Mouse (Mus musculus): ENCODE results near the gene Zfp622. TPM values are rescaled to one million over a fixed set of nuclear protein-coding genes. Genes with fewer than 3 reads are reported as not detected.

Gene Zfp622
- total and polyA plus RNA-seq, 3 experiments, result 65.6 to 146 (median 84.3) TPM

- H3K9me3 ChIP-seq (replicated peaks; ENCODE audit: low read length), result no peaks in the 10 kb centered on the region
- in situ Hi-C loops (cut with MboI; ENCODE audit: low pct_ligation_motif_present, low pct_unique_long_range_greater_than_20kb, low sequenced_read_pairs), result loop anchor here (5.0 kb wide), 1 partner anchor 150 kb away; no protein-coding TSS in a partner anchor
- H3K4me3 ChIP-seq (replicated peaks in 1 of 3; ENCODE audit: low read depth in 2 of 3, low read length in 2 of 3, poor library complexity in 1 of 3), result no peak overlapping the region
- DNase-seq (ENCODE audit: extremely low read depth), result no peak
- no peaks in the 10 kb centered on the region for H3K27me3 ChIP-seq (replicated peaks)
- no peak overlapping the region for H3K4me2 ChIP-seq (ENCODE audit: insufficient read depth, low read depth, poor library complexity, severe bottlenecking)
- H3K27ac ChIP-seq (ENCODE audit: insufficient read depth, low read depth), result no peak overlapping the region
- dilution Hi-C loops (cut with MboI; ENCODE audit: extremely low pct_ligation_motif_present, extremely low pct_unique_long_range_greater_than_20kb, low sequenced_read_pairs), result no loop called here
- H3K9ac ChIP-seq (ENCODE audit: insufficient read depth, low read depth), result no peak overlapping the region
- no peaks in the 10 kb centered on the region for H3K79me2 ChIP-seq (replicated peaks; ENCODE audit: control insufficient read depth, extremely low read depth, insufficient read depth, poor library complexity, severe bottlenecking)
- no peak for TF ChIP-seq POLR2A (IDR thresholded peaks at IDR 0.05; ENCODE audit: low read depth, low read length)
- TF ChIP-seq MYC (IDR thresholded peaks at IDR 0.05; ENCODE audit: low read depth, low read length), result no peak
- TF ChIP-seq ZKSCAN1 (IDR thresholded peaks at IDR 0.05; ENCODE audit: borderline replicate concordance, low read depth, low read length), result no peak
- no peak for TF ChIP-seq MAFK (IDR thresholded peaks at IDR 0.05; ENCODE audit: insufficient replicate concordance, low read length)
- TF ChIP-seq NELFE (IDR thresholded peaks at IDR 0.05; ENCODE audit: low read depth, low read length), result no peak
- TF ChIP-seq HCFC1 (IDR thresholded peaks at IDR 0.05; ENCODE audit: low read depth, low read length), result no peak
- no peak for TF ChIP-seq NRF1 (IDR thresholded peaks at IDR 0.05; ENCODE audit: low read depth, low read length)
- TF ChIP-seq CHD1 (IDR thresholded peaks at IDR 0.05; ENCODE audit: low read depth, low read length), result no peak
- no peak for TF ChIP-seq POLR2AphosphoS2 (IDR thresholded peaks at IDR 0.05; ENCODE audit: low read depth, low read length)
- TF ChIP-seq MAX (IDR thresholded peaks at IDR 0.05; ENCODE audit: low read length), result no peak
- TF ChIP-seq KAT2A (IDR thresholded peaks at IDR 0.05; ENCODE audit: insufficient replicate concordance, low read length), result no peak
- TF ChIP-seq ZC3H11A (IDR thresholded peaks at IDR 0.05; ENCODE audit: low read depth, low read length), result no peak
- TF ChIP-seq PAX5 (IDR thresholded peaks at IDR 0.05; ENCODE audit: low read length), result no peak
- H3K36me3 ChIP-seq (replicated peaks in 1 of 2; ENCODE audit: control insufficient read depth in 1 of 2, insufficient read depth in 1 of 2, low read length in 1 of 2), result no peaks in the 10 kb centered on the region
- peaks cover 6 to 27% of the 10 kb centered on the region in 2 experiments for H3K4me1 ChIP-seq (ENCODE audit: control insufficient read depth in 1 of 2, insufficient read depth in 2 of 2)
These were observed 26.5 kb upstream of the Zfp622 start for GRCm38 (mm10) chr15:25957651-25958050.

DNA sequence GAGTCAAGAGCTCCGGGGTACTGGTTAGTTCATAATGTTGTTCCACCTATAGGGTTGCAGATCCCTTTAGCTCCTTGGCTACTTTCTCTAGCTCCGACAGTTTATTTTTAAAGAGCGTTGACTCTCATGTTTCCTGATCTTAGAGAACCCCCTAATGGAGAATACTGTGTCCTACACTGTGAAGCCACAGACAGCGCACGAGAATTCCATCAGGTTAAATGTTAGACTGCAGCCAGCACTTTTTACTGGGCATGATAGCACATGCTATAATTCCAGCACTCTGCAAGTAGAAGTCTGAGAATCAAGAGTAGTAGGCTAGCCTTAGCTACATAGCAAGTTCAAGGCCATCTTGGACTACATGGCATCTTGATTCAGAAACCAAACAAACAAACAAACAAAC, 24.8 kb upstream of the Zfp622 start:
- H3K27ac ChIP-seq (ENCODE audit: insufficient read depth, low read depth), result no peak overlapping the region
- no peak overlapping the region for H3K4me2 ChIP-seq (ENCODE audit: insufficient read depth, low read depth, poor library complexity, severe bottlenecking)
- no peaks in the 10 kb centered on the region for H3K79me2 ChIP-seq (replicated peaks; ENCODE audit: control insufficient read depth, extremely low read depth, insufficient read depth, poor library complexity, severe bottlenecking)
- peaks cover 6 to 27% of the 10 kb centered on the region in 2 experiments for H3K4me1 ChIP-seq (ENCODE audit: control insufficient read depth in 1 of 2, insufficient read depth in 2 of 2)
- no peak overlapping the region for H3K9ac ChIP-seq (ENCODE audit: insufficient read depth, low read depth)
- dilution Hi-C loops (cut with MboI; ENCODE audit: extremely low pct_ligation_motif_present, extremely low pct_unique_long_range_greater_than_20kb, low sequenced_read_pairs), result no loop called here
- TF ChIP-seq MAFK (IDR thresholded peaks at IDR 0.05; ENCODE audit: insufficient replicate concordance, low read length), result no peak
- TF ChIP-seq ELF1 (IDR thresholded peaks at IDR 0.05; ENCODE audit: low read depth, low read length), result no peak
- no peak for TF ChIP-seq JUN (IDR thresholded peaks at IDR 0.05; ENCODE audit: insufficient read depth, low read depth, low read length)
- TF ChIP-seq MAX (IDR thresholded peaks at IDR 0.05; ENCODE audit: low read length), result no peak
- TF ChIP-seq CTCF (conservative IDR thresholded peaks at IDR 0.05 in 1 of 2, IDR thresholded peaks at IDR 0.05 in 1 of 2; ENCODE audit: low read depth in 2 of 2, low read length in 2 of 2), result peak; percentile 32 to 86; a peak in 3 of 4 replicates
- no peak for TF ChIP-seq ZKSCAN1 (IDR thresholded peaks at IDR 0.05; ENCODE audit: borderline replicate concordance, low read depth, low read length)
- no peak for TF ChIP-seq ETS1 (conservative IDR thresholded peaks at IDR 0.05; ENCODE audit: low read depth, low read length)
- no peak for TF ChIP-seq SIN3A (IDR thresholded peaks at IDR 0.05; ENCODE audit: low read length)
- TF ChIP-seq EP300 (IDR thresholded peaks at IDR 0.05; ENCODE audit: low read length), result no peak
- TF ChIP-seq USF1 (IDR thresholded peaks at IDR 0.05; ENCODE audit: low read depth, low read length), result no peak
- TF ChIP-seq CHD2 (IDR thresholded peaks at IDR 0.05; ENCODE audit: low read length), result no peak
- TF ChIP-seq TBP (conservative IDR thresholded peaks at IDR 0.05; ENCODE audit: low read depth, low read length), result no peak
- 0 out of 2 replicates have a peak, but pooled peaks have one; percentile 25 for TF ChIP-seq MEF2A (IDR thresholded peaks at IDR 0.05; ENCODE audit: borderline replicate concordance, low read depth, low read length)
- peak; percentile 33 for TF ChIP-seq ZC3H11A (IDR thresholded peaks at IDR 0.05; ENCODE audit: low read depth, low read length)
- no peak for TF ChIP-seq TCF12 (IDR thresholded peaks at IDR 0.05; ENCODE audit: low read depth, low read length)
- TF ChIP-seq ZMIZ1 (IDR thresholded peaks at IDR 0.05; ENCODE audit: low read depth, low read length), result no peak
- 0 out of 2 replicates have a peak, but pooled peaks have one; percentile 7 for TF ChIP-seq BHLHE40 (IDR thresholded peaks at IDR 0.05; ENCODE audit: low read depth, low read length)
- no peak for TF ChIP-seq CHD1 (IDR thresholded peaks at IDR 0.05; ENCODE audit: low read depth, low read length)
- no peak for TF ChIP-seq PAX5 (IDR thresholded peaks at IDR 0.05; ENCODE audit: low read length)
- TF ChIP-seq RAD21 (IDR thresholded peaks at IDR 0.05; ENCODE audit: low read depth, low read length), result peak; percentile 81
- peak; percentile 72 for TF ChIP-seq SMC3 (IDR thresholded peaks at IDR 0.05; ENCODE audit: low read depth, low read length)
- 0 out of 2 replicates have a peak, but pooled peaks have one; percentile 35 for TF ChIP-seq MYC (IDR thresholded peaks at IDR 0.05; ENCODE audit: low read depth, low read length)
- TF ChIP-seq POLR2A (IDR thresholded peaks at IDR 0.05; ENCODE audit: low read depth, low read length), result no peak
- no peak for TF ChIP-seq UBTF (IDR thresholded peaks at IDR 0.05; ENCODE audit: low read depth, low read length)
- H3K27me3 ChIP-seq (replicated peaks), result no peaks in the 10 kb centered on the region
- DNase-seq (ENCODE audit: extremely low read depth), result peak; percentile 71
- in situ Hi-C loops (cut with MboI; ENCODE audit: low pct_ligation_motif_present, low pct_unique_long_range_greater_than_20kb, low sequenced_read_pairs), result loop anchor here (5.0 kb wide), 1 partner anchor 152 kb away; no protein-coding TSS in a partner anchor
- no peaks in the 10 kb centered on the region for H3K9me3 ChIP-seq (replicated peaks; ENCODE audit: low read length)
- H3K36me3 ChIP-seq (replicated peaks in 1 of 2; ENCODE audit: control insufficient read depth in 1 of 2, insufficient read depth in 1 of 2, low read length in 1 of 2), result peaks cover 0 to under 1% of the 10 kb centered on the region in 2 experiments
- no peak overlapping the region for H3K4me3 ChIP-seq (replicated peaks in 1 of 3; ENCODE audit: low read depth in 2 of 3, low read length in 2 of 3, poor library complexity in 1 of 3)
